Mouse (Mus musculus) left cerebral cortex, postnatal 10 days (tissue): ENCODE measurements around the gene Arhgef18. TPM values are rescaled to one million over a fixed set of nuclear protein-coding genes. Genes with fewer than 3 reads are reported as not detected.
A peak's percentile ranks its signal among the peaks of the same experiment; 100 is the strongest.

Experiments used
- DNase-seq, 2 experiments: peaks; one replicate each; pipeline ENCODE4 v3.0.0; 2021 to 2022; ENCODE audit warnings: low spot score in 2 of 2, mixed read lengths in 1 of 2; ENCODE audit errors: extremely low spot score in 1 of 2
- intact Hi-C: fragments of 180-260 bp; cut with DNase I; formaldehyde crosslinking; loops from one replicate; pipeline ENCODE4 v1.15.1; 2025
- total RNA-seq, 2 experiments: library from RNA; stranded (reverse); gene quantifications; 2 replicates each; pipeline ENCODE4 v1.2.3; 2021

The Arhgef18 gene
- total RNA-seq, 2 experiments from 2014 or later: 33.3 to 35.6 TPM

- intact Hi-C loops: no loop called here
- peak in 1 of 2 experiments; percentile 53 for DNase-seq
Observed at GRCm38 (mm10) chr8:3429966-3430365, 37.2 kb downstream of the Arhgef18 start.

GRCm38 (mm10) chr8:3431113-3431512 is 38.3 kb downstream of the Arhgef18 start:
- DNase-seq: no peak
- intact Hi-C loops: no loop called here

DNA sequence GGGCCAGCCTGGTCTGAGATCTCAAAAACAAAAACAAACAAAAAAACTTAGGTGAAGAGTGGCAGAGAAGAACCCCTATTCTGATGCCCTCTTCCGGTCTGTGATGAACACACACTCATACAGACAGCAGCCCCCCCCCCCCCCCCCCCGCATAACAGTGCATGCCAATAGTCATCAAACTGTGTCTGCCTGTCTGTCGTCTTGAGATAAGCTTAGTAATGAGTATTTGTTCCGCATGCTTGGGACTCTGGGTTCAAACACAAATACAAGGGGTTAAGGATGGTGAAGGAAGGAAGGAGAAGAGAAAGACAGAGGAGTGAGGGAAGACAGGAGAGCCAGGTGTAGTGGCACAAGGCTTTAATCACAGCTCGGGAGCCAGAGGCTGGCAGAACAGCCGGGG is 43.7 kb downstream of the Arhgef18 start:
- intact Hi-C loops: no loop called here
- DNase-seq: no peak

DNA sequence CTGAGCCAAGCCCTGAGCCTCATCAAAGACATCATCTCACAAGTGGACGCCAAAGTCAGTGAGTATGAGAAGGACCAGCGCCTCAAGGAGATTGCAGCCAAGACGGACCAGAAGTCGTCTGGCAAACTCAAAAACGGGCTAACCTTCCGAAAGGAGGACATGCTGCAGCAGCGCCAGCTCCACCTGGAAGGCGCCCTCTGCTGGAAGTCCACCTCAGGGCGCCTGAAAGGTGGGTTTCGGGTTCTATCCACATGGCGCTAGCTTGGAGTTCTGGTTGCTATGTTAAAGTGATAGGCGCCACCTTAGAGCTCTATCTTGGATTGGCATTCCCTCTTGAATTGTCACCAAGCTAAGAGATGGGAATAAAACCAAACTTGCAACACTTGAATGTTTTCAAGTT is 46.7 kb downstream of the Arhgef18 start:
- intact Hi-C loops: no loop called here
- no peak for DNase-seq

DNA sequence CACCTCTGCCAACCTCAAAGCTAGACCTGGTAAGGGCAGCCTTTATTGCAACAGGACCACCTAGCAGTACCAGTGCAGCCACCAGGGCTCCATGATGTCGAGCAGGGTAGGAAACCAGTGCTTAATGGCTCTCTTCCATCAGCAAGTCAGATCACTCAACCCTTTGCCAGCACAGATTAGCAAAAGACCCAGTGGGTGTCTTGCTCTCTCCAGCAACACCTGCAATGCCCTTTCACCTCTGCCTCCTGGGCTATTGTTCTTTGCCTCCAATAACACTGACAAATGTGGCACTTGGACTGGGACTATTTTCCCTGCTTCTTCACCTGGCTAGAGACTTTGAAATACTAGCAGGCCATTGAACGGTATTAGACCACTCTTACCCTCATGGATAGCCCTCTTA is 56.4 kb downstream of the Arhgef18 start:
- intact Hi-C loops: loop anchor here (10.0 kb wide), 1 partner anchor 264 kb away; no protein-coding TSS in a partner anchor
- no peak for DNase-seq

- DNase-seq: peak in 1 of 2 experiments; percentile 64
- intact Hi-C loops: no loop called here
Observed at GRCm38 (mm10) chr8:3450670-3451069, 57.9 kb downstream of the Arhgef18 start.

GRCm38 (mm10) chr8:3451992-3452391 is 59.2 kb downstream of the Arhgef18 start:
- DNase-seq: no peak

GRCm38 (mm10) chr8:3463248-3463647 is 70.4 kb downstream of the Arhgef18 start:
- no peak for DNase-seq
- intact Hi-C loops: no loop called here

More at GRCm38 (mm10) chr8:3451992-3452391, 59.2 kb downstream of the Arhgef18 start:
- intact Hi-C loops: no loop called here

DNA sequence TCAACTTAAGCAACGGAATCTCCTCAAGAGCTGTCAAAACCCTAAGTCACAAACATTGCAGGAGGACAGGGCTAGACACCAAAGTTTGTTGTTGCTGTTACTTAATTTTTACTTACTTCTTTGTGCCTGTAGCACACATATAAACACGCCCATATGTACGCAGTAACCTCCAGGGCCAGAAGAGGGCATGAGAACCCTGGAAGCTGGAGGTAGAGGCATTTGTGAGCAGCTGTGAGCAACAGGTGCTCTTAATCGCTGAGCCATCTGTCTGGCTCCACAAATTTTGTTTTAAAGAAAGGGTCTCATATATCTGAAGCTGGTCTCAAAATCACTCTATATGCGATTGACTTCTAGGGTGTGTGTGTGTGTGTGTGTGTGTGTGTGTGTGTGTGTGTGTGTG is 71.5 kb downstream of the Arhgef18 start:
- DNase-seq: peak in 1 of 2 experiments; percentile 31
- intact Hi-C loops: no loop called here

- intact Hi-C loops: no loop called here
- peak; percentile 85 to 99 for DNase-seq
Observed at GRCm38 (mm10) chr8:3467006-3467885, 74.4 kb downstream of the Arhgef18 start, which contains the start of gene Pex11g. Pex11g (minus strand) TSS chr8:3467680.

- intact Hi-C loops: no loop called here
- DNase-seq: no peak
Observed at GRCm38 (mm10) chr8:3467886-3468545, 75.2 kb downstream of the Arhgef18 start.

DNA sequence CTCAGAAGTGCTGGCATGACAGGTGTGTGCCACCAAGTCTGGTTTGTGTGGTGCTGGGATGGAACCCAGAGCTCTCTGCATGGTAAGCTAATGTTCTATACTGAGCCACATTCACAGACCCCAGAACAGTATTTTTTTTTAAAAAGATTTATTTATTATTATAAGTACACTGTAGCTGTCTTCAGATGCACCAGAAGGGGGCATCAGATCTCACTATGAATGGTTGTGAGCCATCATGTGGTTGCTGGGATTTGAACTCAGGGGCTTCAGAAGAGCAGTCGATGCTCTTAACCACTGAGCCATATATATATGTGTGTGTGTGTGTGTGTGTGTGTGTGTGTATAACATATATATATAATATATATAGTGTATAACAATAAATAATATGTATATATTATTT is 76.0 kb downstream of the Arhgef18 start:
- no peak for DNase-seq
- intact Hi-C loops: no loop called here

DNA sequence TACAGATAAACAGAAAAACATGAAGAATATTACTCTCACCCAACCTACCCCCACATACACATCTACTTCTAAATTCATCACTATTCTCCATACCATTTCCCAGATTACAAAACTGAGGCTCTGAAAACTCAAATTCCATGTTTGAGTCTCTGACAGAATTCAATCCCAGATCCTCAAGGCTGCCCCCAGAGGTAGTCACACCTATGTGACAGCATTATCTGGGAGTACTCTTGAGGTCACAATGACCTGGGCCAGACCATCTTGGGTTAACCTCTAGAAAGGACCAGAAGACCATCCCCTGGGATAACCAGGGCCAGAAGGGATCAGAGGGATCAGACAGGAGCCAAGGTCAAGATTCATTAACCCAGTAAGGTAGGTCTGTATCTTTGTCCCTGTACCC is 77.8 kb downstream of the Arhgef18 start, which contains the start of gene Tex45:
Gene Tex45, plus strand, starts transcription at position 301 of the 400 bp plus-strand sequence.
- intact Hi-C loops: no loop called here
- no peak for DNase-seq

GRCm38 (mm10) chr8:3475715-3476429 is 83.1 kb downstream of the Arhgef18 start:
- DNase-seq: no peak
- intact Hi-C loops: no loop called here

DNA sequence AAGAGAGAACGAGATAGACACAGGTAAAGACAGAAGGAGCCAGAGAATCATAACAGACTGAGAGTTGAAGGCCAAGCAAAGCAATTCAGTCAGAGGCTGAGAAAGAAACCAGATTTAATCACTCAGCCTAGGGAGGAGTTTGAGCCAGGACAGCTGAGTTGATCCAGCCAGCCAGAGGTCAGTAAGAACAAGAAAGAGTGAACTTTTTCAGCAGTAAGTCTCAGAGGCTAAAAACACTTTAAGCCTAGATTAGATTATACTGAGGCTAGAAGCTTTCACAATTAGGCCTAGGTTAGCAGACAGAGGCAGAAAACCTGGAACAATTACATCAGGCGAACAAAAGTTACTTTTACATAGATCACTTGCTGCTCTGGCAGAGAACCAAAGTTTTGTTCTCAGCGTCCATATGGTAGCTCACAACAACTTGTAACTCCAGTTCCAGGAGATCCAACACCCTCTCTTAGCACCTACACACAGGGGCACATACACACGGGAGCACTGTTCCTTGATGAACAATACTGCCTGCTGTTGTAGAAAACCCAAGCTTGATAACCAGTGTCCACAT is 87.5 kb downstream of the Arhgef18 start:
- intact Hi-C loops: no loop called here
- no peak for DNase-seq

- DNase-seq: no peak
- intact Hi-C loops: no loop called here
Observed at GRCm38 (mm10) chr8:3481605-3482004, 88.8 kb downstream of the Arhgef18 start.

GRCm38 (mm10) chr8:3482240-3482740 is 89.5 kb downstream of the Arhgef18 start:
- no peak for DNase-seq
- intact Hi-C loops: no loop called here

DNA sequence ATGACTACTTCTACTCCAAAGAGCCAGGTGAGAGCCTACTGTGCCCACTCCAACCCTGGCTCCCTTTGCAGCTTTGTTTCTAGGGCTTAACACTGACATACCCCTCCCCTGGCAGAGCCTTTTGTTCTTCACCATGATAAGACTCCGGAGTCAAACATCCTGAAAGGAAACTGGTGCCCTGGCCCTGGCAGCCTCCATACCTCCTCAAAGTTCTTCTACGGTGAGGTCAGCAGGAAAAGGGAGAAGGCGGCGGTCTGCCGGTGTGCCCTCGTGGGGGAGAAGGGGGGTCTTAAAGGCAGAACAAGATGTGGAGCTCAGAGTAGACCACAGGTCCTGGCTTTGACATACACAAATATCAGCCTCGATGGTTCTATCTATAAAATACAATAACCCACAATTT is 90.7 kb downstream of the Arhgef18 start:
- no peak for DNase-seq
- intact Hi-C loops: no loop called here

DNA sequence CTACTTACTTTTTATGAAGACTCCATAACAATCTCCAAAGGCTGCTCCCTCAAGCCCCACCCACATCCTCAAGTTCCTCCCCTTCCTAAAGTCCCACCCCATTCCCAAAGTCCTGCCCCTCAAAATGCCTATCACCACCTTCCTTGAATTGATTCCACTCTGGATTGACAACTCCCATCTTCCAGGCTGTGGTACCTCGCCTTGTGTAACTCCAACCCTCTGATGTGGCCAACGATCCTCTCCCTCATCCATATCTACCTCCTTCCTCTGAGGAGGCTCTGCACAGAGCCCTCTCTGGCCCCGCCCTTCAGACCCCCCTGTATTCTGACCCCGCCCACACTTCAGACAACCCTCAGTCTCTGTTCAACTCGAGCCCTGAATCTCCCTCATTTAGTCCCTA is 92.4 kb downstream of the Arhgef18 start:
- no peak for DNase-seq
- intact Hi-C loops: no loop called here
